Mouse (Mus musculus) testis, postnatal 14 days (tissue): ENCODE data around the gene Nosip.

Experiments
- DNase-seq: peaks from one replicate; pipeline ENCODE4 v3.0.0; 2021; ENCODE audit warnings: low spot score

The Nosip gene

GRCm38 (mm10) chr7:45035631-45036030 lies 26.6 kb upstream of the Nosip start:
- no peak for DNase-seq

- no peak for DNase-seq
Observed at GRCm38 (mm10) chr7:45036702-45037101, 25.5 kb upstream of the Nosip start.

- DNase-seq: no peak
Observed at GRCm38 (mm10) chr7:45037720-45038361, 24.4 kb upstream of the Nosip start.

- no peak for DNase-seq
Observed at GRCm38 (mm10) chr7:45038411-45038810, 23.8 kb upstream of the Nosip start.

DNA sequence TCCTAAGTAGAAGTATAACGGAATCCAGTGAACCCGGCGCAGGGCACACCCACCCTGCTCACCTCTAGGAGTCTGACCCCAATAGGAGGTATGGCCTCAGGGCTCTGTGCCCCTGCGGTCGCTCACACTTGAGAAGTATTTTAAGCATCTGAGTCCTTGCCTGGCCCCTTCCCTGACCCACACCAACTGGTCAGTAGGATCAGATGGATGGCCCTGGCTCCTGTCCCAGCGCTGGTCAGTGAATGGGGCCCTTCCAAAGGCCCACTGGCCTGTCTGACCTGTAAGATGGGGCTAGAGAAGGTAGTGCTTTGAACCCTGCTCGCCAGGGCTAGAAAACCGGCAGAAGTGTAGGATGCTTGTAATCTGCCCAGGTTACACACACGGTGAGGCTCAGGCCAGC lies 21.4 kb upstream of the Nosip start:
- DNase-seq: no peak

GRCm38 (mm10) chr7:45043307-45043706 lies 18.9 kb upstream of the Nosip start:
- DNase-seq: no peak

GRCm38 (mm10) chr7:45045741-45046140 lies 16.5 kb upstream of the Nosip start:
- no peak for DNase-seq

DNA sequence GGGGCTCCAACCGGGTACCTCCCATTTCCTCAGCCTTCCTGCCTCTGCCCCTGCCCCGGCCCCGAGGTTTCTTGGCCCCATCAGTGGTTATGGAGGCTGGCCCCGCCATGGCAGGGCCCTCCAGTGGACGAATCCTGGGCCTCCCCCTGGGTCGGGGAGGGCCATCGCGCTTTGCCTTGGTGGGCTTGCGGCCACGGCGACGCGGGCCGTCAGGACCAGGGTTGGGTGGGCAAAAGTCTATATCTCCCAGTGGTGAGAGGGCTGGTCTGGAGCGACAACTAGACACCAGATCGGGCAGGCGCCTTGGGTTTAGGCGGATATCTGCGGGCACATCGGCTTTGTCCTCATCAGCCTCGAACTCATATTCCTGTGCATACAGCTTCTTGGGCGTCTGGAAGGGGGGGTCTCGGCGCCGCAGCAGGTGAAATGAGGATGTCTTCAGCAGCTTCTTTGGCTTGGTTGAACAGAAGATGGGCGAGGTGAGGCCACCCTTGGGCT lies 15.3 kb upstream of the Nosip start:
- DNase-seq: no peak

- no peak for DNase-seq
Observed at GRCm38 (mm10) chr7:45047491-45047890, 14.7 kb upstream of the Nosip start.

DNA sequence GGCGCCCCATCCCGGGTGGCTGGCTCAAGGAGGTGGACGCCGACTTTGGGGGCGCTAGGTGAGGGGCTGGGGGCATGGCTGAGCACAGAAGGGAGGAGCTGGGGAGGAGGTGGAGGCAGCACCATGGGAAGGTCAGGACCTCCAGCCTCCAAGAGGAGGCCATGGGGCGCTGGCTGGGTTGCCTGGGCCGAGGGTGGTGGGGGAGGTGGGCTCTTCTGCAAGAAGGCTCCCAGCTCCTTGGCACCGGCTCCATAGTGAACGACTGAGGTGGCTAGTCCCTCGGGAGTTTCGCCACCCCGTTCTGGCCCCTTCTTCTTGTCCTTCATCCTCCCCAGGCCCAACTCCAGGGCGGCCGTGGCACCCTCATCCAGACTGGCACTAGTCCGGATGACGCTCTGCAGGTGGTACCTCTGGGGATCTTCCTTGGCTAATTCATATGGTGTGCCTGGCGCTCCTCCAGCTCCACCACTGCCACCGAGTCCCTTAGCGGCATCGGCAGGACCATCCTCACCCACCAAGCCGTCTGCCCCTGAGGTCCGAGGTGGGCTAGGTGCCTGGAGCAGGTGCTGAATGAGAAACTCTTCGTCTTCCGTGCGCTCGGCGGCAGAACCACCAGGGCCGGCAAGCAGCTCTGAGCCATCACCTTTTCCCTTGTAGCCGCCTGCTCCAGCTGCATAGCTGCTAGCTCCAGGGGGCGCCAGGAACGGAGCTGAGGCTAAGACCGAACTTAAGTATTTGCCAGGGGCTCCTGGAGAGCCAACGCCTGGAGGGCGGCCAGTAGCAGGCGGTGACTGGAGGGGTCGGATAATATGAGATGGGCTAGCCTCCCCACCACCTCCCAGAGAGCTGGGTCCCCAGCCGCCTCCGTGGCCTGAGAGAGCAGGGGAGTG lies 14.0 kb upstream of the Nosip start:
- DNase-seq: no peak

DNA sequence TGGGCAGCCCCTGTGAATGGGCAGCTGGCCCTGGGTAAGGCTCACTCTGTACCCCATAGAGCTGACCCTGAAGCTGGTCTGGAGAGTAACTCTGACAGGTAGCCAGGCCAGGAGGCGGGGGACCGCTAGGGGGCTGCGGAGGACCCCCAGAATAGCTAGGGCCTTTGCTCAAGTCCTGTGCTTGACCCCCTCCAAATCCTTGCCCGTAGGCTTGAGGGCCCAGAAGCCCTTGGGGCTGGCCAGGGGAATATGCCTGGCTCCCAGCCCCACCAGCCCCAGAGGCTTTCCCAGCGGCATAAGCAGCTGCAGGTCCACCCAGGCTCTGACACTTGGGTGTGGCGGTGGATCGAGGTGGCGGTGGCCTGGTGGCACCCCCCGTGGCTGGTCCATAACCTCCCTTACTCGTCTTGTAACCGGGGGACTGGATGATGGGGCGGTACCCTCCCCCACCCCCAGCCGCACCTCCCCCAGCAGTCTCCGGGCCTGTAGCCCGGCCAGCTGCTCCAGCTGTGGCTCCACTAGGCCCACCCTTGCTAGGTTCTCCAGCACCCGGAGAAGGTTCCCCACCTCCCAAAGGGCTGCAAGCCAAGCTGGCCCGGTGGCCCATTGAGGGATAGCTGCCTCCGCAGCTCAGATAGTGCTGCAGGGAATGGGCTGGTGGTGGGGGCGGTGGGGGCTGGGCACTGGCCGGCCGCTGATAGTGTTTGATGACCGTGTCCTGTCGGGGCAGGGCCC lies 13.1 kb upstream of the Nosip start:
- DNase-seq: no peak

DNA sequence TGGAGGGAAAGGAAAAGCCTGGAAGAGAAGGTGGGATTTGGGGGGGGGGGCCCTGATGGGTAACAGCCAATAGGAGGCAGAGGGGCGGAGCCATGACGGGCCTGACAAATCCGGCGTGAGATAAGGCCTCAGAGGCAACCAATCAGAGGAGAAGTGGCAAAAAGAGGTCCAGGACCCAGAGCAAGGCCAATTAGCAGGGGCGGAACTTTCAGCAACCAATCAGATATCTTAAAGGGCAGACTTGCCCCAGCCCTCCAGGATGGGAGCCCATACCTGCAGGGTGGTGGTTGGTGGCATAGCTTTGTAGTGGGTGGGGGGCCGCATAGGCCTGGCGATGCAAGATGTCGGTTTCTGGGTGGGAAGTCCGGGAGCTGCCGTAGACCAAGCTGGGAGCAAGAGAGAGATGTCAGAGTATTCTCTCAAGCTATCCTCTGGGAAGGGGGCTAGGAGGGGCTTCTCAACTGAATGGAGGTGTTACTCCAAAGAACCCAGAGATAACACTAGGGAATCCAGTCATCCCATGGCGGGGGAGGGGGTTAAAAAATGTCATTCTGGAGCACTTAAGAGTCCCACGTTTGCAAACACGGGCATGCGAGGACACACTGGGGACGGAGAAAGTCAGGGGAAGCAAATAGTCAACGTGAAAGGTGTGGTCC lies 11.2 kb upstream of the Nosip start:
- peak; percentile 84 for DNase-seq

DNA sequence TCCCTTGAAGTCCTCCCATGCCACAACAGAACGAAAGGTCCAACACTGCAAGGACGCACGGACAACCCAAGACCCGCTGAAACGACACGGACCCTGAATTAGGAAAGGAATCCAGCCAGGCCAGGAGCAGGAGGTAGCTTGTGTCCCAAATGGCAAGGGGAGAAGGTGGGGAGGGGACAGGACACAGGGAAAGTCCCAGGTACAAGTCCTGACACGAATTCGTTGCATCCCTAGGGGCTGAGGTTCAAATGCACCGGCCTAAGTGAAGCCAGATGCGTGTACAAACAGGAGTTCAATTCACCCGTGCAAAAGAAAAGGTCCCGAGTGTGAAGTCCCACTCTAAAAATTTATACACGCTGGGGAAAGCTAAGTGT lies 10.6 kb upstream of the Nosip start:
- DNase-seq: no peak

DNA sequence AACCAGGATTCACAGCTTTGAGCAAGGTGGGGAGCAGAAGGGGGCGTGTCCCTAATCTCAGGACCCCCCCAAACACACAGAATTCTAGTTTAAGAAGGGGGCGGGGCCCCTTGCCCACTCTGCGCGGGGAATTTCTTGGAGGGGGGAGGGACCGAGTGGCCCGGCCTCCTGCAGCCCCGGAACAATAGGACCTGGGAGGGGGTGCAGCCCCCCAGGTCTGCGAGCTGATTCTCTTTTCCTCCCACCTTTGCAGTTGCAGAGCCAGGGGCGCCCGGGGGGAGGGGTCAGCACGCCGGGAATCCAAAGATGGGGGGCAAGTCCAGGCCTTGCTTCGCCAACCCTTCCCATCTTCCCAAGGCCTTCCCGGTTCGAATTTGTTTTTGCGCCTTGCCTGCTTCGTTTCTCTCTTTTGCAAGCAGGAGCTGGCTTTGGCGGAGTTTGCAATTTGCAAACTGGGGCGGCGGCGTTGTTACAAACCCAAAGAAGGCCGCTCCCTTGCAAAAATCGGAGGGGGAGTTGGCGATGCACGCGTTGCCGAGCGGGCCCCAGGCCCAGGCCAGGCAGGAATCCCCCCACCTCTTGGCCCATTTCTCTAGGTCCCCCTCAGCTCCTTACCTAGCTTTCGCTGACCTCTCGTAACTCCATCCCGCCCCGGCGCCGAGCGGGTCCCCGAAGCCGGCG lies 9.9 kb upstream of the Nosip start:
- DNase-seq: peak; percentile 59

DNA sequence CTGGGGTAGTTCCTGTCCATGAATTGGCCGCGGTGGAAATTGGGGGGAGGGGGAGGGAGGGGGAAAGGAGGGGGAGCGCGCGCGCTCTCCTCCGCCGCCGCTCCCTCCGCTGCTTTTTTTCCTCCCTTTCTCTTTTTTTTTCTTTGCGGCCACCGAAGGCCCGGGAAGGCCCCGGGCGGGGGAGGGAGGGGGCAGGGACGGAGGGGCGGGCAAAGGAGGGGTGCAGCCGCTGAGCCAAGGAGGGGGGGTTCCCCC lies 9.4 kb upstream of the Nosip start, which contains the start of gene Prr12:
TSS of gene Prr12 (minus strand) at position 20 of the 255 bp plus-strand sequence.
- DNase-seq: no peak

DNA sequence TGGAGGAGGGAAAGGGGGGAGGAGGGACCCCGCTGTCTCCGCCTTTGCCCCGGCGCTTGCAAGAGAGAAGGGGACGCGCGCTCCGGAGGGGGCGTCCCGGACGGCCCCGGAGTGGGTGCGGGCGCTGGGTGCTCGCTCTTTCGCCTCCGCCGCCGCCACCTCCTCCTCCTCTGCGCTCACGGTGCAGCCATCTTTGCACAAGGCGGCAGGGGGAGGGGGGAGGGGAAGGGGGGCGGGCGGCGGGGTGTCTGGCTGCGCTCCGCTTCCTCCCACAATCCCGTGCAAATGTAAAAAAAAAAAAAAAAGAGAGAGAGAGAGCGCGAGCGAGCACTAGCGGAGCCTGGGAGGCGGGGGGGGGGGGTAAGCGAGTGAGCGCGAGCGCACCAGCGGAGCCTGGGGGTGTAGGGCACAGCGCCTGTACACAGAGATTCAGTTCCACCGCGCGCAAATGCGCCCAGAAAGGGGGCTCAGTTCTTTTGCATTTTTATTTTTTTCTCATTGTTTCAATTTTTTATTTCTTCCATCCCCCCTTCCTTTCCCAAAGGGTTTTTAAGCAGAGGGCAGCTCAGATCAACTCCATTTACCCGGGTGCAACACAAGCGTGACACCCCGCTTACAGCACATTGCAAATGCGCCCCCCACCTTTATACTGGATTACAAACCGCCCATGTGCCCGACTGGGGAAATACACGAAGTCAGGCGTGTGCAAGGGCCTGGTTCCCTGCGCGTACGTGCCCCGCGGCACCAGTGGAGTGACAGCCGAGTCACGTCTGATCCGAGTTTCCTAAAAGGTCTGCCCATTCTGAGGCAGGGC lies 8.9 kb upstream of the Nosip start:
- peak; percentile 79 for DNase-seq

GRCm38 (mm10) chr7:45053931-45054510 lies 8.2 kb upstream of the Nosip start:
- peak; percentile 97 for DNase-seq

GRCm38 (mm10) chr7:45056329-45056971 lies 5.8 kb upstream of the Nosip start:
- peak; percentile 78 for DNase-seq

GRCm38 (mm10) chr7:45056972-45057348 lies 5.3 kb upstream of the Nosip start:
- no peak for DNase-seq
